ENCODE assay signal across 20 mouse cellular contexts in genomic region chr1:37288941-37289340, GRCm38 (mm10). TPM values are rescaled to one million over a fixed set of nuclear protein-coding genes. Genes with fewer than 3 reads are reported as not detected.
A peak's percentile ranks its signal among the peaks of the same experiment; 100 is the strongest.
DNase-seq lines count a peak whose midpoint lies in the region; ATAC-seq and TF ChIP-seq lines count a peak whose summit lies in the region.
"Had no signal": no experiment of that assay in that cellular context is flagged by ENCODE, and none has a peak within 500 bp of the region (broad histone marks: within the 10 kb centered on the region; RNA-seq: fewer than 3 reads in every experiment).

No protein-coding gene starts in this region.

- DNase-seq in adrenal gland, adult 2 months = peak; percentile 42
- no peak for DNase-seq in adrenal gland, postnatal 25 days
- no peak for DNase-seq in hindbrain, postnatal 0 days (ENCODE audit: low spot score)
- no peak for DNase-seq in hindbrain, embryonic 10.5 days (ENCODE audit: low spot score)
- DNase-seq in midbrain, postnatal 0 days (ENCODE audit: low spot score) = no peak
- DNase-seq in midbrain, embryonic 11.5 days (ENCODE audit: low spot score, missing footprints) = no peak
- DNase-seq in lung, postnatal 10 days = no peak
- DNase-seq: adrenal gland, postnatal 36 days; cerebellum, adult 2 months; cerebellum, postnatal 10 days; gastrocnemius, adult 2 months; gastrocnemius, postnatal 25 days; heart, postnatal 36 days had no signal

- H3K4me2 ChIP-seq in hindbrain, postnatal 0 days (ENCODE audit: low read depth, low read length) = no peak overlapping the region
- no peak overlapping the region for H3K4me2 ChIP-seq in midbrain, postnatal 0 days (ENCODE audit: low read depth, low read length, poor library complexity, severe bottlenecking)
- no peak overlapping the region for H3K4me2 ChIP-seq in midbrain, embryonic 11.5 days
- H3K4me2 ChIP-seq: heart, embryonic 13.5 days; hindbrain, embryonic 13.5 days had no signal

- peaks cover 2% of the 10 kb centered on the region; the same call in 1 of the 2 replicates for H3K4me1 ChIP-seq in hindbrain, postnatal 0 days (ENCODE audit: insufficient read depth, low read length)
- no peaks in the 10 kb centered on the region for H3K4me1 ChIP-seq in hindbrain, embryonic 10.5 days (replicated peaks)
- H3K4me1 ChIP-seq in midbrain, postnatal 0 days (ENCODE audit: insufficient read depth, low read length) = no peaks in the 10 kb centered on the region
- H3K4me1 ChIP-seq in midbrain, embryonic 11.5 days (ENCODE audit: control insufficient read depth, insufficient read depth, low read length) = no peaks in the 10 kb centered on the region
- H3K4me1 ChIP-seq: embryonic facial prominence, embryonic 10.5 days; forebrain, embryonic 10.5 days; heart, embryonic 13.5 days; hindbrain, embryonic 13.5 days had no signal

- no peak; the same call in 1 of the 2 replicates for ATAC-seq in hindbrain, postnatal 0 days
- no peak for ATAC-seq in midbrain, postnatal 0 days (ENCODE audit: low FRiP score)
- ATAC-seq in midbrain, embryonic 11.5 days (ENCODE audit: low FRiP score) = no peak
- ATAC-seq: activated CD4-positive, CD25-positive, alpha-beta regulatory T cell, adult 4 months; Patski had no signal

- H3K27ac ChIP-seq in hindbrain, postnatal 0 days = peak overlapping the region; percentile 58; the same call in 1 of the 2 replicates
- no peak overlapping the region for H3K27ac ChIP-seq in hindbrain, embryonic 10.5 days
- peak overlapping the region; percentile 74 for H3K27ac ChIP-seq in midbrain, postnatal 0 days (ENCODE audit: low read depth, low read length)
- H3K27ac ChIP-seq in midbrain, embryonic 11.5 days (ENCODE audit: low read depth, low read length) = no peak overlapping the region
- H3K27ac ChIP-seq: embryonic facial prominence, embryonic 10.5 days; forebrain, embryonic 10.5 days; gastrocnemius, adult 2 months; heart, embryonic 13.5 days; hindbrain, embryonic 13.5 days had no signal

- no peak overlapping the region for H3K4me3 ChIP-seq in hindbrain, postnatal 0 days (ENCODE audit: low read length)
- H3K4me3 ChIP-seq in hindbrain, embryonic 10.5 days = no peak overlapping the region
- H3K4me3 ChIP-seq in midbrain, postnatal 0 days (ENCODE audit: low read depth, low read length) = no peak overlapping the region
- no peak overlapping the region for H3K4me3 ChIP-seq in midbrain, embryonic 11.5 days (ENCODE audit: low read depth, low read length)
- H3K4me3 ChIP-seq: embryonic facial prominence, embryonic 10.5 days; erythroblast, embryonic 14.5 days; forebrain, embryonic 10.5 days; gastrocnemius, adult 2 months; heart, embryonic 13.5 days; hindbrain, embryonic 13.5 days had no signal

- TF ChIP-seq CTCF in hindbrain, postnatal 0 days (IDR thresholded peaks at IDR 0.05; ENCODE audit: low read depth) = no peak
- no peak for TF ChIP-seq CTCF in midbrain, postnatal 0 days (IDR thresholded peaks at IDR 0.05)

- H3K27me3 ChIP-seq in hindbrain, postnatal 0 days (ENCODE audit: insufficient read depth, low read length) = no peaks in the 10 kb centered on the region
- H3K27me3 ChIP-seq in hindbrain, embryonic 10.5 days (ENCODE audit: insufficient read depth, poor library complexity, severe bottlenecking) = no peaks in the 10 kb centered on the region
- H3K27me3 ChIP-seq in midbrain, postnatal 0 days (ENCODE audit: insufficient read depth, low read length) = no peaks in the 10 kb centered on the region
- no peaks in the 10 kb centered on the region for H3K27me3 ChIP-seq in midbrain, embryonic 11.5 days (ENCODE audit: control insufficient read depth, insufficient read depth, low read length)
- H3K27me3 ChIP-seq: heart, embryonic 13.5 days; hindbrain, embryonic 13.5 days had no signal

- 89% methylated on average over 7 of the region's 7 CpGs for WGBS in hindbrain, postnatal 0 days
- WGBS in hindbrain, embryonic 10.5 days = 91% methylated on average over 7 of the region's 7 CpGs
- WGBS in midbrain, postnatal 0 days = 90% methylated on average over 7 of the region's 7 CpGs
- 92% methylated on average over 7 of the region's 7 CpGs for WGBS in midbrain, embryonic 11.5 days

- H3K9ac ChIP-seq in hindbrain, postnatal 0 days (replicated peaks; ENCODE audit: low read length) = no peak overlapping the region
- H3K9ac ChIP-seq in midbrain, postnatal 0 days (replicated peaks; ENCODE audit: low read length, poor library complexity, severe bottlenecking) = no peak overlapping the region
- no peak overlapping the region for H3K9ac ChIP-seq in midbrain, embryonic 11.5 days (ENCODE audit: low read length)
- H3K9ac ChIP-seq: heart, embryonic 13.5 days; hindbrain, embryonic 13.5 days had no signal

- no peaks in the 10 kb centered on the region for H3K9me3 ChIP-seq in hindbrain, postnatal 0 days (ENCODE audit: low read length)
- H3K9me3 ChIP-seq in hindbrain, embryonic 10.5 days = no peaks in the 10 kb centered on the region
- no peaks in the 10 kb centered on the region for H3K9me3 ChIP-seq in midbrain, postnatal 0 days (ENCODE audit: low read length)
- H3K9me3 ChIP-seq in midbrain, embryonic 11.5 days (ENCODE audit: control insufficient read depth, low read length) = no peaks in the 10 kb centered on the region
- H3K9me3 ChIP-seq: forebrain, embryonic 10.5 days; hindbrain, embryonic 13.5 days had no signal

- H3K36me3 ChIP-seq in hindbrain, postnatal 0 days (ENCODE audit: insufficient read depth, low read length) = no peaks in the 10 kb centered on the region
- no peaks in the 10 kb centered on the region for H3K36me3 ChIP-seq in hindbrain, embryonic 10.5 days
- H3K36me3 ChIP-seq in midbrain, postnatal 0 days (ENCODE audit: insufficient read depth, low read length) = no peaks in the 10 kb centered on the region
- no peaks in the 10 kb centered on the region for H3K36me3 ChIP-seq in midbrain, embryonic 11.5 days (ENCODE audit: control insufficient read depth, insufficient read depth, low read length)
- H3K36me3 ChIP-seq: embryonic facial prominence, embryonic 10.5 days; forebrain, embryonic 10.5 days; heart, embryonic 13.5 days; hindbrain, embryonic 13.5 days had no signal

RNA-seq across cellular contexts. Expression of gene Inpp4a, which starts 10.7 kb away (rescaled TPM):
- total RNA-seq in adrenal gland, adult 2 months (2021) = 10 to 100 TPM; 19.1 to 23.6 TPM
- polyA plus RNA-seq in adrenal gland, adult 2 months (2012; rRNA removed) = 13.3 and 14.0 TPM in 2 replicates
- total RNA-seq in adrenal gland, postnatal 25 days (2021) = 25.3 and 25.4 TPM in 2 replicates
- 45.3 and 53.6 TPM in 2 replicates for total RNA-seq in hindbrain, postnatal 0 days (2014; rRNA removed)
- polyA plus RNA-seq in hindbrain, postnatal 0 days (2015; fragmentation: Nextera tagmentation; extraction: Ambion mirVana) = 82.5 and 83.7 TPM in 2 replicates
- 14.5 and 21.8 TPM in 2 replicates for polyA plus RNA-seq in hindbrain, embryonic 10.5 days (2016; fragmentation: Nextera tagmentation; extraction: Ambion mirVana)
- total RNA-seq in midbrain, postnatal 0 days (2014; rRNA removed) = 48.8 and 64.1 TPM in 2 replicates
- polyA plus RNA-seq in midbrain, postnatal 0 days (2015; fragmentation: Nextera tagmentation; extraction: Ambion mirVana) = 82.9 and 85.8 TPM in 2 replicates
- 19.5 and 20.7 TPM in 2 replicates for polyA plus RNA-seq in midbrain, embryonic 11.5 days (2014; fragmentation: Nextera tagmentation; extraction: Ambion mirVana)

Comparison
In these comparisons a context has a peak if more than half of its experiments do, and no peak if none do; other contexts are left out.
1. H3K27ac ChIP-seq: peak in hindbrain, postnatal 0 days (single experiment) and midbrain, postnatal 0 days (single experiment); none in hindbrain, embryonic 10.5 days (single experiment) and midbrain, embryonic 11.5 days (single experiment).